Mouse (Mus musculus): ENCODE results near the gene 2010003K11Rik.

2010003K11Rik gene

GRCm38 (mm10) chr19:4496535-4497262 is 1.7 kb downstream of the 2010003K11Rik start:
- DNase-seq: no peak

- no peak for DNase-seq
Observed at GRCm38 (mm10) chr19:4495814-4496213, 2.6 kb downstream of the 2010003K11Rik start.

- no peak for DNase-seq
Observed at GRCm38 (mm10) chr19:4494707-4495106, 3.7 kb downstream of the 2010003K11Rik start.

- DNase-seq: peak; percentile 25
Observed at GRCm38 (mm10) chr19:4492526-4493296, 5.7 kb downstream of the 2010003K11Rik start.

GRCm38 (mm10) chr19:4491080-4491695 is 7.2 kb downstream of the 2010003K11Rik start:
- DNase-seq: no peak

GRCm38 (mm10) chr19:4487877-4488276 is 10.5 kb downstream of the 2010003K11Rik start:
- no peak for DNase-seq

- no peak for DNase-seq
Observed at GRCm38 (mm10) chr19:4485006-4485405, 13.4 kb downstream of the 2010003K11Rik start.

- DNase-seq: no peak
Observed at GRCm38 (mm10) chr19:4482111-4482859, 16.1 kb downstream of the 2010003K11Rik start.

GRCm38 (mm10) chr19:4481326-4481725 is 17.1 kb downstream of the 2010003K11Rik start:
- no peak for DNase-seq

- no peak for DNase-seq
Observed at GRCm38 (mm10) chr19:4480041-4480440, 18.3 kb downstream of the 2010003K11Rik start.

GRCm38 (mm10) chr19:4478190-4478516 is 20.2 kb downstream of the 2010003K11Rik start:
- DNase-seq: no peak

GRCm38 (mm10) chr19:4477345-4478189 is 20.8 kb downstream of the 2010003K11Rik start, which contains the start of gene Syt12:
Gene Syt12, minus strand, starts transcription at chr19:4477447.
- DNase-seq: peak; percentile 33

GRCm38 (mm10) chr19:4476601-4477257 is 21.7 kb downstream of the 2010003K11Rik start:
- peak; percentile 37 for DNase-seq

GRCm38 (mm10) chr19:4475224-4475925 is 23.0 kb downstream of the 2010003K11Rik start:
- no peak for DNase-seq

- no peak for DNase-seq
Observed at GRCm38 (mm10) chr19:4474739-4475138, 23.6 kb downstream of the 2010003K11Rik start.

GRCm38 (mm10) chr19:4473549-4473948 is 24.8 kb downstream of the 2010003K11Rik start:
- no peak for DNase-seq

GRCm38 (mm10) chr19:4468363-4468762 is 30.0 kb downstream of the 2010003K11Rik start:
- DNase-seq: no peak

GRCm38 (mm10) chr19:4464666-4465065 is 33.7 kb downstream of the 2010003K11Rik start:
- DNase-seq: no peak

GRCm38 (mm10) chr19:4461981-4462380 is 36.4 kb downstream of the 2010003K11Rik start:
- no peak for DNase-seq

GRCm38 (mm10) chr19:4456227-4456626 is 42.2 kb downstream of the 2010003K11Rik start:
- DNase-seq: peak; percentile 34
